Mouse (Mus musculus): Measurements from ENCODE around the gene Osbp2. TPM values are rescaled to one million over a fixed set of nuclear protein-coding genes. Genes with fewer than 3 reads are reported as not detected.

The Osbp2 gene
- polyA plus RNA-seq, 1 experiment from 2014 or later: 7.6 TPM

- no peaks in the 10 kb centered on the region for H3K27me3 ChIP-seq (replicated peaks)
- no peaks in the 10 kb centered on the region for H3K36me3 ChIP-seq
- 66% methylated on average over 4 of the region's 4 CpGs for WGBS
- H3K4me3 ChIP-seq: no peak overlapping the region
- H3K4me2 ChIP-seq (replicated peaks): no peak overlapping the region
- no peak for ATAC-seq (ENCODE audit: low FRiP score, low read depth)
- H3K27ac ChIP-seq: no peak overlapping the region
- no peaks in the 10 kb centered on the region for H3K9me3 ChIP-seq
- H3K4me1 ChIP-seq: no peaks in the 10 kb centered on the region
- H3K9ac ChIP-seq: no peak overlapping the region
Observed at GRCm38 (mm10) chr11:3835271-3835670, 28.4 kb downstream of the Osbp2 start.

- H3K9me3 ChIP-seq: no peaks in the 10 kb centered on the region
- no peaks in the 10 kb centered on the region for H3K4me1 ChIP-seq
- 51% methylated on average over 13 of the region's 13 CpGs for whole genome bisulfite sequencing
- no peak overlapping the region for H3K27ac ChIP-seq
- no peaks in the 10 kb centered on the region for H3K36me3 ChIP-seq
- no peak overlapping the region for H3K9ac ChIP-seq
- H3K4me2 ChIP-seq (replicated peaks): 0 out of 2 replicates have a peak overlapping the region, but pooled peaks have one; percentile 20
- H3K4me3 ChIP-seq: no peak overlapping the region
- ATAC-seq (ENCODE audit: low FRiP score, low read depth): no peak
- H3K27me3 ChIP-seq (replicated peaks): no peaks in the 10 kb centered on the region
Observed at GRCm38 (mm10) chr11:3834421-3835098, 29.1 kb downstream of the Osbp2 start.

GRCm38 (mm10) chr11:3833544-3834420 lies 29.9 kb downstream of the Osbp2 start:
- Histone ChIP-seq H3K27me3 (replicated peaks) (no peaks in the 10 kb centered on the region), H3K36me3 (no peaks in the 10 kb centered on the region), H3K4me3 (no peak overlapping the region), H3K4me1 (no peaks in the 10 kb centered on the region), H3K9ac (no peak overlapping the region), H3K4me2 (replicated peaks) (peak overlapping the region; percentile 20; the same call in 1 of the 2 replicates), H3K27ac (no peak overlapping the region), H3K9me3 (no peaks in the 10 kb centered on the region)
- 39% methylated on average over 21 of the region's 21 CpGs for WGBS
- no peak for ATAC-seq (ENCODE audit: low FRiP score, low read depth)

- H3K4me2 ChIP-seq (replicated peaks): no peak overlapping the region
- no peak overlapping the region for H3K27ac ChIP-seq
- H3K9ac ChIP-seq: no peak overlapping the region
- no peaks in the 10 kb centered on the region for H3K36me3 ChIP-seq
- WGBS: 51% methylated on average over 6 of the region's 6 CpGs
- no peak for ATAC-seq (ENCODE audit: low FRiP score, low read depth)
- H3K9me3 ChIP-seq: peaks cover 6% of the 10 kb centered on the region; the same call in 1 of the 2 replicates
- no peak overlapping the region for H3K4me3 ChIP-seq
- no peaks in the 10 kb centered on the region for H3K4me1 ChIP-seq
- no peaks in the 10 kb centered on the region for H3K27me3 ChIP-seq (replicated peaks)
Observed at GRCm38 (mm10) chr11:3832193-3832901, 31.4 kb downstream of the Osbp2 start.

- ATAC-seq (ENCODE audit: low FRiP score, low read depth): no peak
- 85% methylated on average over 5 of the region's 5 CpGs for WGBS
- H3K4me2 ChIP-seq (replicated peaks): no peak overlapping the region
- peaks cover 6% of the 10 kb centered on the region; the same call in 1 of the 2 replicates for H3K9me3 ChIP-seq
- no peaks in the 10 kb centered on the region for H3K27me3 ChIP-seq (replicated peaks)
- H3K4me3 ChIP-seq: no peak overlapping the region
- H3K27ac ChIP-seq: no peak overlapping the region
- no peaks in the 10 kb centered on the region for H3K4me1 ChIP-seq
- no peak overlapping the region for H3K9ac ChIP-seq
- H3K36me3 ChIP-seq: no peaks in the 10 kb centered on the region
Observed at GRCm38 (mm10) chr11:3829736-3830135, 34.0 kb downstream of the Osbp2 start.

GRCm38 (mm10) chr11:3824138-3824537 lies 39.6 kb downstream of the Osbp2 start:
- 79% methylated on average over 5 of the region's 5 CpGs for WGBS
- H3K4me2 ChIP-seq (replicated peaks): no peak overlapping the region
- H3K4me3 ChIP-seq: no peak overlapping the region
- no peaks in the 10 kb centered on the region for H3K4me1 ChIP-seq
- H3K9ac ChIP-seq: no peak overlapping the region
- H3K27me3 ChIP-seq (replicated peaks): no peaks in the 10 kb centered on the region
- H3K27ac ChIP-seq: no peak overlapping the region
- no peaks in the 10 kb centered on the region for H3K36me3 ChIP-seq
- no peak for ATAC-seq (ENCODE audit: low FRiP score, low read depth)
- H3K9me3 ChIP-seq: peaks cover 6% of the 10 kb centered on the region; the same call in 1 of the 2 replicates

- H3K4me2 ChIP-seq (replicated peaks): no peak overlapping the region
- H3K4me3 ChIP-seq: no peak overlapping the region
- H3K36me3 ChIP-seq: no peaks in the 10 kb centered on the region
- no peak overlapping the region for H3K9ac ChIP-seq
- peaks cover 6% of the 10 kb centered on the region; the same call in 1 of the 2 replicates for H3K9me3 ChIP-seq
- 65% methylated on average over 2 of the region's 2 CpGs for WGBS
- H3K27me3 ChIP-seq (replicated peaks): no peaks in the 10 kb centered on the region
- ATAC-seq (ENCODE audit: low FRiP score, low read depth): no peak
- no peaks in the 10 kb centered on the region for H3K4me1 ChIP-seq
- H3K27ac ChIP-seq: no peak overlapping the region
Observed at GRCm38 (mm10) chr11:3823378-3823777, 40.3 kb downstream of the Osbp2 start.

- Histone ChIP-seq H3K27me3 (replicated peaks) (no peaks in the 10 kb centered on the region), H3K27ac (no peak overlapping the region), H3K36me3 (no peaks in the 10 kb centered on the region), H3K9me3 (no peaks in the 10 kb centered on the region), H3K4me1 (no peaks in the 10 kb centered on the region), H3K9ac (no peak overlapping the region), H3K4me2 (replicated peaks) (no peak overlapping the region), H3K4me3 (no peak overlapping the region)
- ATAC-seq (ENCODE audit: low FRiP score, low read depth): no peak
- WGBS: 22% methylated on average over 4 of the region's 4 CpGs
Observed at GRCm38 (mm10) chr11:3817986-3818758, 45.5 kb downstream of the Osbp2 start.

- no peaks in the 10 kb centered on the region for H3K9me3 ChIP-seq
- no peak overlapping the region for H3K4me3 ChIP-seq
- no peak overlapping the region for H3K9ac ChIP-seq
- no peaks in the 10 kb centered on the region for H3K4me1 ChIP-seq
- no peak overlapping the region for H3K27ac ChIP-seq
- ATAC-seq (ENCODE audit: low FRiP score, low read depth): no peak
- H3K27me3 ChIP-seq (replicated peaks): no peaks in the 10 kb centered on the region
- no peaks in the 10 kb centered on the region for H3K36me3 ChIP-seq
- no peak overlapping the region for H3K4me2 ChIP-seq (replicated peaks)
Observed at GRCm38 (mm10) chr11:3815951-3816350, 47.8 kb downstream of the Osbp2 start.

- Histone ChIP-seq H3K27ac (no peak overlapping the region), H3K4me3 (no peak overlapping the region), H3K27me3 (replicated peaks) (no peaks in the 10 kb centered on the region), H3K36me3 (no peaks in the 10 kb centered on the region), H3K9me3 (no peaks in the 10 kb centered on the region), H3K4me2 (replicated peaks) (no peak overlapping the region), H3K4me1 (no peaks in the 10 kb centered on the region), H3K9ac (no peak overlapping the region)
- ATAC-seq (ENCODE audit: low FRiP score, low read depth): no peak
Observed at GRCm38 (mm10) chr11:3813340-3813739, 50.4 kb downstream of the Osbp2 start.

- no peak for ATAC-seq (ENCODE audit: low FRiP score, low read depth)
- Histone ChIP-seq H3K9me3 (no peaks in the 10 kb centered on the region), H3K4me2 (replicated peaks) (no peak overlapping the region), H3K36me3 (no peaks in the 10 kb centered on the region), H3K4me3 (no peak overlapping the region), H3K9ac (no peak overlapping the region), H3K27me3 (replicated peaks) (no peaks in the 10 kb centered on the region), H3K27ac (no peak overlapping the region), H3K4me1 (no peaks in the 10 kb centered on the region)
- WGBS: 34% methylated on average over 3 of the region's 3 CpGs
Observed at GRCm38 (mm10) chr11:3808162-3808561, 55.5 kb downstream of the Osbp2 start.

All from neural tube, embryonic 12.5 days (tissue).